Mouse (Mus musculus) hindbrain, embryonic 14.5 days (tissue): ENCODE measurements around the gene Lgals3bp. TPM values are rescaled to one million over a fixed set of nuclear protein-coding genes. Genes with fewer than 3 reads are reported as not detected.

Experiments
- ATAC-seq: fragments of 200-750 bp; cut with Nextera tagmentation; 2 replicates; pipeline ENCODE4 v1.8.0; 2017; ENCODE audit warnings: moderate number of reproducible peaks, mild to moderate bottlenecking, moderate TSS enrichment, moderate library complexity; ENCODE audit not compliant: low FRiP score
- DNase-seq: peaks from one replicate; pipeline ENCODE4 v3.0.0-alpha.2; 2015; ENCODE audit warnings: low spot score
- H3K27ac ChIP-seq: fragments of 300-500 bp; sonication (generic); 2 replicates; pipeline ENCODE4 v1.5.1; 2014; ENCODE audit warnings: mild to moderate bottlenecking, moderate library complexity
- H3K27me3 ChIP-seq: fragments of 300-500 bp; sonication (generic); 2 replicates; pipeline ENCODE4 v1.6.1; 2014; ENCODE audit warnings: mild to moderate bottlenecking, low read length, mixed read lengths; ENCODE audit not compliant: control insufficient read depth, insufficient read depth
- H3K36me3 ChIP-seq: fragments of 300-500 bp; sonication (generic); replicated peaks from 2 replicates; pipeline ENCODE4 v1.6.1; 2014; ENCODE audit not compliant: control insufficient read depth, insufficient read depth
- H3K4me1 ChIP-seq: fragments of 300-500 bp; sonication (generic); replicated peaks from 2 replicates; pipeline ENCODE4 v1.6.1; 2014; ENCODE audit warnings: antibody characterized with exemption, low read length, mixed read lengths; ENCODE audit not compliant: control insufficient read depth, insufficient read depth
- H3K4me2 ChIP-seq: fragments of 300-500 bp; sonication (generic); replicated peaks from 2 replicates; pipeline ENCODE4 v1.6.1; 2014; ENCODE audit warnings: mild to moderate bottlenecking, moderate library complexity
- H3K4me3 ChIP-seq: fragments of 300-500 bp; sonication (generic); replicated peaks from 2 replicates; pipeline ENCODE4 v1.5.1; 2014; ENCODE audit warnings: mild to moderate bottlenecking, low read length
- H3K9ac ChIP-seq: fragments of 300-500 bp; sonication (generic); 2 replicates; pipeline ENCODE4 v1.6.1; 2014
- H3K9me3 ChIP-seq: fragments of 300-500 bp; sonication (generic); 2 replicates; pipeline ENCODE4 v1.6.1; 2016; ENCODE audit warnings: low read length; ENCODE audit not compliant: control insufficient read depth
- WGBS: fragments of 180-500 bp; shearing (Covaris S2); extraction: QIAGEN DNeasy Blood & Tissue Kit; methylation state at CpG from one replicate; pipeline ENCODE4 v1.1.7; 2014; 5-methylcytosine and 5-hydroxymethylcytosine counted together
- polyA plus RNA-seq: library from polyadenylated mRNA; unstranded; fragments of >200 nt; fragmentation: Nextera tagmentation; extraction: Ambion mirVana; gene quantifications from 2 replicates; pipeline ENCODE4 v1.2.1, GENCODE M21; 2014

The Lgals3bp gene
- polyA plus RNA-seq, 1 experiment from 2014 or later = 4.7 TPM

DNA sequence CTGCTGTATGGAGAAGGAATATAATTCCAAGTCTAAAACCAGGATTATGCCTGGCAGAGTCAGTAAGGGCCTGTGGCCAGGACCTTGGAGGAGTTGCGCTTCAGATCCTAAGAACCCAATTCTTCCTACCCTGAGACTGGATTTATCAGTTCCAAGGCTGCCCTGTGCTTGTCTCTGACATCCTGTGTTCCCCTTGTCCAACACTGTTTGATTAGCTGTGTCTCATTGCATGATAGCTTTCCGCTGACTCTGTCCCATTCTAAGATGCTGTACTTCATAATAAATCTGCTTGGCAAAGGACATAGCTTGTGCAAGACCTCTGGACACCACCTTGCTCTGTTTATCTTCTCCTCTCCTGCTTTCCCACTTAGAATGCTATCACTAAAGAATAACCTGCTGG is 54.5 kb downstream of the Lgals3bp start:
- Histone ChIP-seq H3K36me3 (no peaks in the 10 kb centered on the region; the same call in 1 of the 2 replicates), H3K27ac (no peak overlapping the region), H3K9ac (no peak overlapping the region), H3K4me2 (no peak overlapping the region), H3K4me3 (no peak overlapping the region), H3K9me3 (no peaks in the 10 kb centered on the region), H3K27me3 (no peaks in the 10 kb centered on the region), H3K4me1 (peaks cover 15% of the 10 kb centered on the region)
- DNase-seq (no peak), ATAC-seq (no peak)
- 98% methylated on average over 2 of the region's 2 CpGs for WGBS

DNA sequence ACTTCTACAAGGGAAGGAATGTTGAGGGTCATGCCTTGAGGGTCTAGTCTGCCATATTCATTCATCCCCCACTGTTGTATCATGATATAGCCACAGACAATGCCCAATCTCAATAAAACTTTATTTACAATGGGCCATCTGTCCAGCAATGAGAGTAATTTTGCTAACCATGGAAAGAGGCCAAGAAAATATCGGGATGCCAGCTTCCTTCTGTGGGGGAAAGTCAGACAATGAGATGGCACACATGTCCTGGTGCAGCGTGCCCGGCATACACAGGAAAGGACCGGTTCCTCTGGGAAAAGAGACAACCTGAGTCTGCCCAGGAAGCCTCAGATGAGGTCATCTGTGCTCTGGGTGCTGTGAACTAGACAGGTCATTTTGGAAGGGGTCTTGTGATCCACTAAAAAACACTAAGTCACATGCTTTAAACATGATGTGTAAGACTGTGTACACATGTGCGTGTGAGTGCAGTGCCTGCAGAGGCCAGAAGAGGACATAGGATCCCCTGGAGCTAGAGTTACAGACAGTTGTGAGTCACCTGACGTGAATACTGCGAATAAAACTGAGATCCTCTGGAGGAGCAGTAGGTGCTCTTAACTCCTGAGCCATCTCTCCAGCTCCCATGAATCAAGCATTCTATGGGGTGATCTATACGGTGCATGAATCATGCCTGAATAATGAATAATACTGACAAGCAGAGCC is 55.3 kb downstream of the Lgals3bp start:
- no peak for DNase-seq
- no peak for ATAC-seq
- no peak overlapping the region for H3K4me3 ChIP-seq
- H3K27ac ChIP-seq = no peak overlapping the region
- no peak overlapping the region for H3K9ac ChIP-seq
- H3K36me3 ChIP-seq = no peaks in the 10 kb centered on the region
- peaks cover 23% of the 10 kb centered on the region for H3K4me1 ChIP-seq
- H3K4me2 ChIP-seq = no peak overlapping the region
- no peaks in the 10 kb centered on the region for H3K27me3 ChIP-seq
- WGBS = 81% methylated on average over 8 of the region's 8 CpGs
- no peaks in the 10 kb centered on the region for H3K9me3 ChIP-seq

DNA sequence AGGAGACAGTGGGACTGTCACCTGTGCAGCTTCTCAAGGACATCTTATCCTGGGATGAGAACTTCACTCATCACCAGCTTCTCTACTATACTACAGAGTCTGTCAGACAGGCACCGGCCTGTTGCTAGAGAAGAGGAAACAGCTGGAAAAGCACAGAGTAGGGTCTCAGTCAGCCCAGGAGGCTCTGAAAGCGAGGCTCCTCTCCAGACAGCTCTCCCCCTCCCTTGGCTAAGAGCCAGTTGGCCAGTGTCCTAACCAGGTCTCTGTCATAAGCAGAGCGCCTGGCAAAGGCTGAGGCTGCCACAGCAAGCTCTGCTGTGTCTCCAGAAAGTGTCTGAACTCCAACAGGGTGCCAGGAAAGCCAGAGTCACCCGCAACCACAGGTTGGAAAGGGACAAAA is 56.2 kb downstream of the Lgals3bp start:
- Histone ChIP-seq H3K36me3 (no peaks in the 10 kb centered on the region), H3K4me2 (no peak overlapping the region), H3K9ac (no peak overlapping the region), H3K4me3 (no peak overlapping the region), H3K9me3 (no peaks in the 10 kb centered on the region), H3K4me1 (peaks cover 23% of the 10 kb centered on the region), H3K27me3 (no peaks in the 10 kb centered on the region), H3K27ac (no peak overlapping the region)
- peak; percentile 71 for DNase-seq
- peak; percentile 21; the same call in 1 of the 2 replicates for ATAC-seq
- WGBS = 52% methylated on average over 4 of the region's 4 CpGs

DNA sequence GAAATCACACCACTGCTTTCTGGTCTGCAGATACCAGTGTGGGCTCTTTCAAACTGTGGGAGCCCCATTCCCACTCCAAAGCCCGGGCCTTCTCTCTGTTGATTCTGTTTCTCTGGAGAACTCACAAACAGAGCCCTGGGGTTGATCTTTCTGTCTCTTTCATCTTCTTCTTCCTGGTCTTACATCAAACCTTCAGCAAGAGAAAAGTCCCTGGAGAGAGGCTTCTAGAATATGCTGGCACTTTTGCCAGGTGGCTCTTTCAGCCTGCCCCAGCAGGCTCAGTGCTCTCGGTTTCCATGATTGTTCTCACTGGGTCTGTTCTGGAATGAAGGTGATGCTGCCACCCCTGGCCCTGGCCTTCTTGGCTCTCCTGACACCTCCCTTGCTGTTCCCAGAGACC is 58.3 kb downstream of the Lgals3bp start:
- no peak overlapping the region for H3K4me2 ChIP-seq
- 71% methylated on average over 2 of the region's 2 CpGs for WGBS
- no peak overlapping the region for H3K9ac ChIP-seq
- H3K4me1 ChIP-seq = peaks cover 23% of the 10 kb centered on the region
- H3K36me3 ChIP-seq = no peaks in the 10 kb centered on the region
- DNase-seq = no peak
- no peak for ATAC-seq
- no peak overlapping the region for H3K4me3 ChIP-seq
- H3K27me3 ChIP-seq = no peaks in the 10 kb centered on the region
- no peaks in the 10 kb centered on the region for H3K9me3 ChIP-seq
- no peak overlapping the region for H3K27ac ChIP-seq

Other genes with a start within 250 kb of the Lgals3bp start
- gene Cyth1, start 153.5 kb downstream of the Lgals3bp start, polyA plus RNA-seq = 18.1 and 18.7 TPM in 2 replicates
- gene Usp36, start 111.8 kb downstream of the Lgals3bp start, polyA plus RNA-seq = 11.9 and 13.6 TPM in 2 replicates
- 0.17 TPM in 1 of 2 replicates, not detected in the other for gene Cep295nl, start 59.6 kb downstream of the Lgals3bp start, polyA plus RNA-seq
- gene Timp2, start 46.4 kb downstream of the Lgals3bp start, polyA plus RNA-seq = 94.3 and 114 TPM in 2 replicates
- gene Cant1, start 17.0 kb upstream of the Lgals3bp start, polyA plus RNA-seq = 25.4 and 26.9 TPM in 2 replicates
- gene C1qtnf1, start 26.1 kb upstream of the Lgals3bp start, polyA plus RNA-seq = 5.0 and 5.2 TPM in 2 replicates
- gene Engase, start 74.7 kb upstream of the Lgals3bp start, polyA plus RNA-seq = 5.0 and 7.4 TPM in 2 replicates